Mouse (Mus musculus) hindbrain, embryonic 15.5 days (tissue): ENCODE measurements around the gene Asphd1. TPM values are rescaled to one million over a fixed set of nuclear protein-coding genes. Genes with fewer than 3 reads are reported as not detected.

Source experiments
- ATAC-seq: fragments of 200-750 bp; cut with Nextera tagmentation; 2 replicates; pipeline ENCODE4 v1.8.0; 2017; ENCODE audit warnings: low read depth, moderate number of reproducible peaks, moderate TSS enrichment; ENCODE audit not compliant: low FRiP score
- H3K27ac ChIP-seq: fragments of 300-500 bp; sonication (generic); replicated peaks from 2 replicates; pipeline ENCODE4 v1.5.1; 2015; ENCODE audit warnings: mild to moderate bottlenecking, inconsistent platforms
- H3K27me3 ChIP-seq: fragments of 300-500 bp; sonication (generic); 2 replicates; pipeline ENCODE4 v1.6.1; 2015; ENCODE audit warnings: control low read depth, inconsistent platforms
- H3K36me3 ChIP-seq: fragments of 300-500 bp; sonication (generic); 2 replicates; pipeline ENCODE4 v1.6.1; 2015; ENCODE audit warnings: control low read depth, inconsistent platforms
- H3K4me1 ChIP-seq: fragments of 300-500 bp; sonication (generic); replicated peaks from 2 replicates; pipeline ENCODE4 v1.6.1; 2015; ENCODE audit warnings: control low read depth, inconsistent platforms
- H3K4me2 ChIP-seq: fragments of 300-500 bp; sonication (generic); 2 replicates; pipeline ENCODE4 v1.6.1; 2015; ENCODE audit warnings: moderate library complexity, mild to moderate bottlenecking, inconsistent platforms
- H3K4me3 ChIP-seq: fragments of 300-500 bp; sonication (generic); 2 replicates; pipeline ENCODE4 v1.5.1; 2015; ENCODE audit warnings: mild to moderate bottlenecking, inconsistent platforms
- H3K9ac ChIP-seq: fragments of 300-500 bp; sonication (generic); 2 replicates; pipeline ENCODE4 v1.6.1; 2015; ENCODE audit warnings: inconsistent platforms
- H3K9me3 ChIP-seq: fragments of 300-500 bp; sonication (generic); 2 replicates; pipeline ENCODE4 v1.6.1; 2016; ENCODE audit warnings: control low read depth, inconsistent platforms
- WGBS: fragments of 180-500 bp; shearing (Covaris S2); methylation state at CpG from one replicate; pipeline ENCODE4 v1.1.7; 2015; 5-methylcytosine and 5-hydroxymethylcytosine counted together
- polyA plus RNA-seq: library from polyadenylated mRNA; unstranded; fragments of >200 nt; fragmentation: Nextera tagmentation; extraction: Ambion mirVana; gene quantifications from 2 replicates; pipeline ENCODE4 v1.2.1, GENCODE M21; 2015

The Asphd1 gene
- polyA plus RNA-seq, 1 experiment from 2014 or later, result 9.8 TPM

DNA sequence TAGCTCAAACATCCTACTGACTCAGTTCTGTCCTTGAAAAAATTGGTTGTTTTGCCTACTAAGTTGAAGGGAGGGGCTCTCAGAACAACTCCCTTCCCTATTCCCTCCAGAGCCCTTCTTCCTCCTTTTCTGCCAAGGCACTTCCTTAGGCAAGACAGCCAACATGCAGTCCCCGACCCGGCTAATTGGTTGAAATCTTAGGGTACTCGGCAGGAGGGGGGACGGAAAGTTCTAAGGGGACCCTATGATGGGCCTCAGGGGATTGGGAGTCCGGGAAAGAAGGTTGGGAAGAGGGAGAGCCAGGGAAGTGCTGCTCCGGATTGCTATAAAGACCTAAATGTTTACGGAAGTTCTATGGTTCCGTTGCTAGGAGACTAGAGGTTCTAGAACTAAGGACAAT is 26.1 kb upstream of the Asphd1 start:
- WGBS, result 15% methylated on average over 8 of the region's 8 CpGs
- Histone ChIP-seq H3K4me3 (peak overlapping the region; percentile 99), H3K4me1 (peaks cover 16% of the 10 kb centered on the region), H3K9ac (no peak overlapping the region), H3K27me3 (no peaks in the 10 kb centered on the region), H3K9me3 (no peaks in the 10 kb centered on the region), H3K36me3 (peaks cover 36% of the 10 kb centered on the region), H3K27ac (peak overlapping the region; percentile 99), H3K4me2 (peak overlapping the region; percentile 71)
- no peak for ATAC-seq

DNA sequence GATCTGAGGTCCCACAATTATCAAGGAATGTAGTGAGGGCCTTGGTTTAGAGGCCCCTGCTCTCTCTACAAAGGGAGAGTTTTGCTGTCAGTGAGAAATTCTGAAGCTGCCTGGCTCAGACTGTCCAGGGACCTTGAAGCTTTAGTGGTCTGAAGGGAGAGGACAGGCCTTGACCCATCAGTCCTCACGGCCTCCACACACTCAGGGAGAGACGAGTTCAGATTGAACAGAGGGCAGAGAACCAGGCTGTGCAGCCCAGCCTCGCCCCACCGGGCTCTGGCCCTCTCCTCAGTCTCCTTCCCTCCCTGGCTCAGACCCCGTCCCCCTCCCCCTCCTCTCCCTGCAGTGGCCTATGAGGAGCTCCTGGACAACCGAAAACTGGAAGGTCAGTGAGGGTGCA is 18.0 kb upstream of the Asphd1 start:
- Histone ChIP-seq H3K27ac (no peak overlapping the region), H3K4me2 (no peak overlapping the region), H3K9ac (no peak overlapping the region), H3K4me1 (no peaks in the 10 kb centered on the region), H3K27me3 (0 out of 2 replicates have a peak, but pooled peaks cover 2% of the 10 kb centered on the region), H3K4me3 (no peak overlapping the region), H3K9me3 (no peaks in the 10 kb centered on the region), H3K36me3 (peaks cover 81% of the 10 kb centered on the region)
- ATAC-seq, result no peak
- 57% methylated on average over 5 of the region's 6 CpGs for WGBS

DNA sequence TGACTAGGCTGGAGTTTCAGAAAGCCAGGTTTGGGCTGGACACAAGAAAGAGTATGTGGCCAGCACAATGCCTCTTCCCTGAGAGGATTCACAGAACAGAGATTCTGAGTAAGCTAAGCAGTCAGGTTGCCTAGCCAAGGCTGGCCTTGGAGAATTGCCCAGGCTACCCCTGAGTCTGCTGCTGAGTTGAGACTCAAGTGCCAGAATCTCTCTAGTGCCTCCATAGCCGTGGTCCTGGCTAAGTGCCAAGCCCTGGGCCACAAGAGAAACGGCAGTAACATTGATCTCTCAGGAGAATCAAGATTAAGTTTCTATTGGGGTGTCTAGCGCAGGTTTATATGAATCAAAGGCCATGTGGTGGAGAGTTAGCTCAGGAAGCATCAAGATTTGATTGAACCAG is 16.2 kb upstream of the Asphd1 start:
- no peak for ATAC-seq
- no peaks in the 10 kb centered on the region for H3K9me3 ChIP-seq
- 0 out of 2 replicates have a peak, but pooled peaks cover 7% of the 10 kb centered on the region for H3K27me3 ChIP-seq
- no peak overlapping the region for H3K27ac ChIP-seq
- H3K4me1 ChIP-seq, result no peaks in the 10 kb centered on the region
- H3K9ac ChIP-seq, result no peak overlapping the region
- no peak overlapping the region for H3K4me3 ChIP-seq
- WGBS, result 59% methylated on average over 3 of the region's 3 CpGs
- H3K36me3 ChIP-seq, result peaks cover 81% of the 10 kb centered on the region
- no peak overlapping the region for H3K4me2 ChIP-seq

DNA sequence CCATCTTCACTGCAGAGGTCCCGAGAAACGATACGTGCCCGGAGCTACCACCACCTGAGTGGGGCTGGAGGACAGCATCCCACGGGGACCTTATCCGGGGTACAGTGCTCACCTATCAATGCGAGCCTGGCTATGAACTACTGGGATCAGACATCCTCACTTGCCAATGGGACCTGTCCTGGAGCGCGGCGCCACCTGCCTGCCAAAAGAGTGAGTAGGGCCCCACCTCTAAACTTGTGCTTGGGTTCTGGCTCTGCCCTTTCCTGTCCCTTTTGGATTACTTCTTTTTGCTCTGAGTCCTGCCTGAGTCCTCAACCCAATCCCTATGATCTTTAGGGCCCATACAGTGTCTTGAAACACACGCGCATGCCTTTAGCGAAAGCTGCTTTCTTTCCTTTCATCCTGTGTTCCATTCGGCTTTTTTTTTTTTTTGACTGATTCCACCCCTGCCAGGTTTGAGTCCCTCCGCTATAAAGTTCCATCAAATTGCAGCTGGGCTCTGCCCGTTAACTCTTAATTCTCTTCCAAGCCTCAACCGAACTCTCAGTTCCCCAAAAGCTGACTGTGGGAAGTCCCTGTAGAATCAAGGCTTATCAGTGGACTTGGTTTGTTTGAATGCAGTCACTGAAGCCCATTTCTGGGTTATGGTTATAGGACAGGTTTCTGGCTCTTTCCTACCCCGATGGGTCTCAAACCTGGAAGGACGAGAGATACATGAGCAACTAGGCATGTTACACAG is 14.3 kb upstream of the Asphd1 start:
- Histone ChIP-seq H3K9me3 (no peaks in the 10 kb centered on the region), H3K4me1 (no peaks in the 10 kb centered on the region), H3K27me3 (0 out of 2 replicates have a peak, but pooled peaks cover 7% of the 10 kb centered on the region), H3K9ac (no peak overlapping the region), H3K36me3 (peaks cover 80% of the 10 kb centered on the region), H3K4me2 (no peak overlapping the region), H3K27ac (no peak overlapping the region), H3K4me3 (no peak overlapping the region)
- no peak for ATAC-seq
- WGBS, result 33% methylated on average over 19 of the region's 19 CpGs

DNA sequence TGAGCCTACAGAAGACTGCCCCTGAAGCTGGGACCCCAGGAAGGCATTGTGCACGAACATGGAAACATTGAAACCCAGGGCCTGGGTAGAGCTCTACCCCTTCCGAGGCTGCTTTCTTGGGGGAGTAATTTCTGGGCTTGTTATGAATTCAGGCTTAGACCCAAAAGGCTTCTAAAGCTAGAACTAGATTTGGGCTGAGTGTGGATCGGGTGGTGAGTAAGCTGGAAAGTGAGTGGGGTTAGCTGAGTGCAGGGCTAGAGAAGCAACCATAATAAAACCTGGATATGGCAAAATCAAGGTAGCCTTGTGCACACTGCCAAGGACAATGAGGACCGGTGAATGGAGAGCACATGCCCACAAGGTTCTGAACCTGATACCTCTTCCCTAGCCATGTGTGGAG is 12.6 kb upstream of the Asphd1 start:
- Histone ChIP-seq H3K27ac (no peak overlapping the region), H3K4me3 (no peak overlapping the region), H3K4me1 (no peaks in the 10 kb centered on the region), H3K36me3 (peaks cover 82% of the 10 kb centered on the region), H3K27me3 (0 out of 2 replicates have a peak, but pooled peaks cover 7% of the 10 kb centered on the region), H3K4me2 (no peak overlapping the region), H3K9ac (no peak overlapping the region), H3K9me3 (no peaks in the 10 kb centered on the region)
- ATAC-seq, result no peak
- 89% methylated on average over 4 of the region's 4 CpGs for WGBS

DNA sequence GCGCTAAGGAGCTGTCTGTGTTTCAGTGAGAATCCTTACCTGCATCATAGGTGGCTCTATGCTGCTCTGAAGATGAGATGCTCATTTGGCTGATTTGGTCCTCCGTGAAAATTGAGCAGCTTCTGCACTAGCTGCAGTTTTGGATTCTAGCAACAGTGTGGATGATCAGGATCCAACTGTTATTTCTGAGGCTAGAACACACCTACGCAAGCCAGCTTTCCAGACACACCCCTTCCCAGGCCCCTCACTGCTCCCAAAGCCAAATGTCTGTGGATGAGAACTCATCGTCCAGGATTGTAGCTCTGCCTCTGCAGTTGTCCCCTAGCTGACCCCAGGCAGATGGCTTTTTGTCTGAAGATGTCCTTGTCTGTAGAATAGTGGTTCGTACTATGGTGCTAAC is 11.7 kb upstream of the Asphd1 start:
- Histone ChIP-seq H3K4me3 (no peak overlapping the region), H3K9ac (no peak overlapping the region), H3K9me3 (no peaks in the 10 kb centered on the region), H3K36me3 (peaks cover 74% of the 10 kb centered on the region), H3K4me1 (no peaks in the 10 kb centered on the region), H3K27ac (no peak overlapping the region), H3K4me2 (no peak overlapping the region), H3K27me3 (0 out of 2 replicates have a peak, but pooled peaks cover 7% of the 10 kb centered on the region)
- whole genome bisulfite sequencing, result 84% methylated on average over 5 of the region's 5 CpGs
- no peak for ATAC-seq

DNA sequence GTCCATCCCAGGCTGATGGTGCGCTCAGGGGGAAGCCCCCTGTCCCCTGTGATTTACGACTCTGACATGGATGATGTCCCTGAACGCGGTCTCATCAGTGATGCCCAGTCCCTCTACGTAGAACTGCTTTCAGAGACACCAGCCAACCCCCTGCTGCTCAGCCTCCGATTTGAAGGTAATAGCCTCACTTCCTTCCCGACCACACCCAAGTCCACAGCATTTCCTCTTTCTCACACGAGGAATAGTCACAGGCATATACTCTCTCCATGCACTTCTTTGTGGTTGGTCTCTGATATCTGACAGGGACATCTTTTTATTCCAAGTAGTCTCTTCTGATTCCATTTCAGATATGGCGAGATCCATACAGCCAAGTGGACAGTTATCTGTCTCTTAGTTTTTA is 10.4 kb upstream of the Asphd1 start:
- 74% methylated on average over 9 of the region's 9 CpGs for WGBS
- Histone ChIP-seq H3K27me3 (0 out of 2 replicates have a peak, but pooled peaks cover 7% of the 10 kb centered on the region), H3K4me3 (no peak overlapping the region), H3K9ac (no peak overlapping the region), H3K27ac (no peak overlapping the region), H3K9me3 (no peaks in the 10 kb centered on the region), H3K36me3 (peaks cover 71% of the 10 kb centered on the region), H3K4me1 (no peaks in the 10 kb centered on the region), H3K4me2 (no peak overlapping the region)
- ATAC-seq, result no peak

DNA sequence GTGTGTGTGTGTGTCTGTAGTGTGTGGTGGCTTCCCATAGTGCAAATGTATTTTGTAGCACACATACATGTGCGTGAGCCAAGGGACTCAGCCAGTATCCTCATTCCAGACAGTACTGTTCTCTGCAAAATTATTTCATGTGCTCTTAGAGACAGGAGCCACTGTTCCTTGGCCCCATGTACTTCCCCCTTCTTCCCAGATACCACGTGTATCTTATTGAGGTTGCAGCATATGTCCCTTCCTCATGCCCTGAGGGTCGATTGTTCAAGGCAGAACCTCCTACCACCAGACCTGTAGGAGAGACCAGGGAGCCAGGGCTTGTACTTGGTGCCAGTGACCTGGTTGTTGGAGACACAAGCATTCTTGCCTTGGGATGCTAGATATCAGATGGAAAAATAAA is 5.7 kb upstream of the Asphd1 start:
- Histone ChIP-seq H3K4me3 (no peak overlapping the region), H3K4me2 (no peak overlapping the region), H3K4me1 (peaks cover 20% of the 10 kb centered on the region), H3K9ac (no peak overlapping the region), H3K27me3 (no peaks in the 10 kb centered on the region), H3K9me3 (no peaks in the 10 kb centered on the region), H3K27ac (no peak overlapping the region), H3K36me3 (peaks cover 38% of the 10 kb centered on the region)
- no peak for ATAC-seq
- WGBS, result 74% methylated on average over 3 of the region's 3 CpGs

DNA sequence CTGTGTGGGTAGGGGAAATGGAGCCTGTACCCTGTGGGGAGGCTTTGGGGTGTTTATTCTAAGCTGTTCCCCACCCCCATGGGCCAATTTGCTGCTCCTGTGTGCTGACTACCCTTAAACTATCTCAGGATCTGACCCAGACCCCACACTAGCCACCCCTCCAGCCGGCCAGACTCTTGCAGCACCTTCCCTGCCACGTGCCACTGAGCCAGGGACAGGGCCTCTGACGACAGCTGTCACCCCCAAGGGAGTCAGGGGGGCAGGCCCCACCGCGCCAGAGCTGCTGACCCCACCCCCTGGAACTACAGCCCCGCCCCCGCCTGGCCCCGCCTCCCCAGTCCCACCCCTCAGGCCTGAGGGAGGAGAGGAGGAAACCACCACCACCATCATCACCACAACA is 3.3 kb upstream of the Asphd1 start:
- ATAC-seq, result no peak
- WGBS, result 1% methylated on average over 8 of the region's 8 CpGs
- Histone ChIP-seq H3K4me3 (peak overlapping the region; percentile 53), H3K4me2 (peak overlapping the region; percentile 84), H3K36me3 (peaks cover 14% of the 10 kb centered on the region), H3K9me3 (no peaks in the 10 kb centered on the region), H3K27ac (no peak overlapping the region), H3K9ac (peak overlapping the region; percentile 65; the same call in 1 of the 2 replicates), H3K27me3 (no peaks in the 10 kb centered on the region), H3K4me1 (peaks cover 39% of the 10 kb centered on the region)

DNA sequence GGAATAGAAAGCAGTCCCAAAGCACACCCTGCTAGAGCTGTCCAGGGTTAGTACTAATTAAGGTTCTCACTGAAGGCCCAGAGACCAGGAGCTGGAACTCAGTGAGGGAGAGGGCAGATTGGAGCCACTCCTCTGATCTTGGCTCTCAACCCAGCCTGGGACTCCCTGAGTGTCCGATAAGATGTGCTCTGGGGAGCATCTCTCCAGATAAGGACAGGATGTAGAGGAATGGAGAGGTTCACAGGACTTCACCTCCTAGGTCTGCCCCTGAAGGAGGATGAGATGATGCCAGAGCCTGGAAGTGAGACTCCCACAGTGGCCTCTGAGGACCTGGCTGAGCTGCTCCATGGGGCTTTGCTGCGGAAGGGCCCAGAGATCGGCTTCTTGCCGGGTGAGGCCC is 2.4 kb upstream of the Asphd1 start:
- Histone ChIP-seq H3K27ac (peak overlapping the region; percentile 92), H3K4me1 (peaks cover 48% of the 10 kb centered on the region)
- WGBS, result 28% methylated on average over 4 of the region's 4 CpGs

DNA sequence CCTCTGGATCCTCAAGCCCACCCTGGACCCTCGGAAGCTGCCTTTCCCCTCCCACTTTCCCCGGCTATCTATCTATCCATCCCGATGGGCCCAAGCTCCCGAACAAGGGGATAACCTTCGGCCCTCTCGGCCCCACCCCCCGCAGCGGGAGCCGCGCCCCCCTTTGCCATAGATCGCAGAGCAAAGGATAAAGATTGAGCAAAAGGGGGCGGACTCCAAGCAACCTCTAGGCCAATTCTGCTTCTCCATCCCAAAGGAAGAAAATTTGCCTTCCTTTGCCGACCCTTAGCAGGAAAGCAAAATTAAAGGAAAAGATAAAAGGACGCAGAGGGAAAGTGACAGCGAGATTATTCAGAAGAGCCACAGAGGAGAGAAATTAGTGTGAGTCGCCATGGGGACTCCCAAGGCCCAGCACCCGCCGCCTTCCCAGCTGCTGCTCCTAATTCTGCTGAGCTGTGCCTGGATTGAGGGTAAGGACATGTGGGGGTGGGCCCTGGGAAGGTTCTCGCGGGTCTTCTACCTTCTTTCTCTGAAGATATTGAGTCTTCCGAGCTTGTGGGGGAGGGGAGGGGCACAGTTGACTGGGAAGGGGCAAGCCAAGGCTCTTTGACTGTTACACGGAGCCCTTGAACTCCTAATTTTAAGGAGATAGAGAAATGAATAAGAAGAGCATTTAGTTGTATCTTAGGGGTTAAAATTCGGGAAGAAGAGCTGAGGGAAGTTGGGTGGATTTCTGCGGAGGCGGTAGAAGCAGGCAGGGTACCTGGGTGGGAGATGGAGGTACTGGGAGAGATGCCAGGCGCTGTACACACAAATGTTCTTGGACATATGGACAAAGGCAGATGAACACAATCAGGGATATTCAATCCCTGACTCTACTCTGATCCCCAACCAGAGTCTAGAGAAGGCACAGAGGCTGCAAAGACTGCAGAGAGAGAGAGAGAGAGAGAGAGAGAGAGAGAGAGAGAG is 1.5 kb upstream of the Asphd1 start:
- Histone ChIP-seq H3K4me3 (peak overlapping the region; percentile 53), H3K9ac (peak overlapping the region; percentile 65), H3K27me3 (no peaks in the 10 kb centered on the region), H3K9me3 (no peaks in the 10 kb centered on the region), H3K4me2 (peak overlapping the region; percentile 84), H3K27ac (peak overlapping the region; percentile 92), H3K4me1 (peaks cover 55% of the 10 kb centered on the region), H3K36me3 (peaks cover 9% of the 10 kb centered on the region)
- 4% methylated on average over 26 of the region's 26 CpGs for WGBS
- ATAC-seq, result no peak

More for the DNA sequence above, 2.4 kb upstream of the Asphd1 start:
- peaks cover 9% of the 10 kb centered on the region for H3K36me3 ChIP-seq
- peak overlapping the region; percentile 84 for H3K4me2 ChIP-seq
- no peak for ATAC-seq
- H3K9me3 ChIP-seq, result no peaks in the 10 kb centered on the region
- no peaks in the 10 kb centered on the region for H3K27me3 ChIP-seq
- H3K4me3 ChIP-seq, result peak overlapping the region; percentile 53
- H3K9ac ChIP-seq, result peak overlapping the region; percentile 65
